Mouse (Mus musculus): Measurements from ENCODE around the gene Nr4a1. TPM values are rescaled to one million over a fixed set of nuclear protein-coding genes. Genes with fewer than 3 reads are reported as not detected.
A peak's percentile ranks its signal among the peaks of the same experiment; 100 is the strongest.

The Nr4a1 gene
- polyA plus RNA-seq, 1 experiment = 6.8 TPM

DNA sequence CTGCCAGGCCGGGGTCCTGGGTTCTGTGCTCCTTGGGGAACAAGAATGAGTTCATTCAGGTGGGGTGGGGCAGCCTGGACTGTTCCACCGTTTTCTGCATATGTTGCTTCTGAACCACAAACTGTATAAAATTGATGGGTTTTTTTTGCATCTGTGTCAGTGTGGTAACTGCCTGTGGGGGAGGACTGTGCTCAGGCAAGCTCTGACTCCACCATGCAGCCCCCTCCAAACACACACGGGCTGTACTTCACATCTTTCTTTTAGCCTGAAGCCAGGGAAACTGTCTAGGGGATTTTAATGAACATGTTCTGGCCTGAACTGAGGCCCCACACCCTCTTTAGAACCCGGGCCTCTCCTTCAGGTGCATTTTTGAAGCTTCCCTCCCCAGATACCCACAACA lies 21.5 kb upstream of the Nr4a1 start:
- H3K36me3 ChIP-seq (replicated peaks; ENCODE audit: low read length) = no peaks in the 10 kb centered on the region
- no peak for TF ChIP-seq FLI1 (IDR thresholded peaks at IDR 0.05; ENCODE audit: low read length)
- peaks cover 32% of the 10 kb centered on the region for H3K4me1 ChIP-seq
- H3K9me3 ChIP-seq = peaks cover 6% of the 10 kb centered on the region; the same call in 1 of the 2 replicates
- H3K27me3 ChIP-seq (replicated peaks) = peaks cover 52% of the 10 kb centered on the region
- H3K4me3 ChIP-seq (replicated peaks) = no peak overlapping the region

DNA sequence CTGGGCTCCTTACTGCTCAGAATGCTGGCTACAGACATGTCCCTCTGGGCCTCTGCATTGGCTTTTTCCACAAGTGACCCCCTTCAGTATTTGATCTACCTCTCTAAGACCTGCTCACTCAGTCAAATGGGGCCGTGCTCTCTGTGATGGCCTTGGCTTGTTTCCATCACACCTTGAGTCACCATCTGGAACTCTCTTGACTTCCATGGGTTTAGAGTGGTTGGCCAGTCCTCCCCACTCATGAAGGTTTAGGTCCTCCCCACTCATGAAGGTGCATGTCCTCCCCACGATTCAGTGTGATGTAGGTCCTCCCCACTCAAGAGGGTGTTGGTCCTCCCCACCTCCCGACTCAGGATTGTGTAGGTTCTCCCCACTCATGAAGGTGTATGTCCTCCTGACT lies 20.9 kb upstream of the Nr4a1 start:
- Histone ChIP-seq H3K27me3 (replicated peaks) (peaks cover 50% of the 10 kb centered on the region), H3K4me1 (peaks cover 32% of the 10 kb centered on the region), H3K4me3 (replicated peaks) (no peak overlapping the region)

DNA sequence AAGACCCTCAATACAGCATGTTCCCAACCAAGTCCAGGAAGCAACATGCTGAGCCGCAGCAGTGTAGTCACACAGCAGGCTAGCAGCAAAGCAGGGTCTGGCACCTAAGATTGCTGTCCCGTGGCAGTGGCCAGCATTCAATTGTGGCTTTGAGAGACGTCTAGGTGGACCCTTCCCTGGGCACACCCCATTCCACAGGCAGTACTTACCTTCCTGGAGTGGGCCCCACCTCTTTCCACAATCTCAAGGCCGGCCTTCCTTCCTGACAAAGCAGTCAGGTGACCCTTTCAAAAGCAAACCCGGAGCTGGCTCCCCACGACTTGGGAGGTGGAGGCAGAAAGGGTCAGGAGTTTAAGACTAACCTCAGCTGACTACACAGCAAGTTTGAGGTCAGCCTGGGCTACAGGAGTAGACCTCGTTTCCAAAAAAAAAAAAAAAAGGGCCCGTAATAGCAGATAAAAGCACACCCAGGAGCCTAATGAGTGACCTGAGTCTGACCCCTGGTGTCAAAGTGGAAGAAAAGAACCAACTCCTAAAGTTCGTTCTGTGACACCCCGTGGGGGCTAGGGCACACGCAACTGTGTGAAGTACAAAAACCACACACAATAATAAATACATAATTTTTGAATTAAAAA lies 20.3 kb upstream of the Nr4a1 start:
- peaks cover 33% of the 10 kb centered on the region for H3K4me1 ChIP-seq
- no peak overlapping the region for H3K4me3 ChIP-seq (replicated peaks)
- no peaks in the 10 kb centered on the region for H3K36me3 ChIP-seq (replicated peaks; ENCODE audit: low read length)
- no peak for TF ChIP-seq GATA1 (IDR thresholded peaks at IDR 0.05; ENCODE audit: borderline replicate concordance, low read length)
- peaks cover 6% of the 10 kb centered on the region; the same call in 1 of the 2 replicates for H3K9me3 ChIP-seq
- H3K27me3 ChIP-seq (replicated peaks) = peaks cover 50% of the 10 kb centered on the region

More for the DNA sequence above, 20.9 kb upstream of the Nr4a1 start:
- H3K36me3 ChIP-seq (replicated peaks; ENCODE audit: low read length) = no peaks in the 10 kb centered on the region
- peaks cover 6% of the 10 kb centered on the region; the same call in 1 of the 2 replicates for H3K9me3 ChIP-seq
- TF ChIP-seq GATA1 (IDR thresholded peaks at IDR 0.05; ENCODE audit: borderline replicate concordance, low read length) = no peak
- TF ChIP-seq FLI1 (IDR thresholded peaks at IDR 0.05; ENCODE audit: low read length) = no peak

DNA sequence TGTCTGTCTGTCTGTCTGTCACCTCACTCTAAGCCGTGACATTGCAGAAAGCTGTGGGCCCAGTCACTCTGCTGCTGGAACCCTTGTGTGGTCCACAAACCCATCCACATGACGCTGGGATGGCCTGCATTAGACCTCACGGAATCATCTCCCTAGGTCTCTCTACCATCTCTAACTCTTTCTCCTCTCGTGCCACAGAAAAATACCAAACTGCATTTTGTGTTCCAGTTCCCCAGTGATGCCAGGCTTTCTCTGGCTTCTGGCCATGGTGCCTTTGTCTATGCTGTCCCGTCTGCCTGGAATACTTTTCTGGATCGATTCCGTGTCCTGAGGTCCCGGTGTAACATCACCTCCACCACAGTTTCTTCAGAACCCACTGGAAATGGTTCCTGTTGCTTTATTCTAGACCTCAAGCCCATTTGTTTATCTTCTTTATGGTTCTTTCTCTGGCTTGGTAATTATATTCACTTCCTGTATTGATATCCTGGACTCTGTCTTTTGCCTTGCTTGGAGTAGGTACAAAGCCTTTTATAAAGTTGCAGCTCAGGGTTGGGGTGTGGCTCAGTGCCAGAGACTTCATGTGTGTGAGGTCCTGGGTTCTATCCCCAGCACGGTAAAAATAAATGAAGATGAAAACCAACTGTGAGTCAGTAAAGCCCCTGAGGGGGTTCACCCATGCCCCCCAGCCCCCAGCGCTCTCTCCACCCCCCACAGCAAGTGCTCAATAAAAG lies 19.3 kb upstream of the Nr4a1 start:
- H3K9me3 ChIP-seq = peaks cover 6% of the 10 kb centered on the region; the same call in 1 of the 2 replicates
- H3K27me3 ChIP-seq (replicated peaks) = peaks cover 47% of the 10 kb centered on the region
- H3K36me3 ChIP-seq (replicated peaks; ENCODE audit: low read length) = no peaks in the 10 kb centered on the region
- peaks cover 41% of the 10 kb centered on the region for H3K4me1 ChIP-seq
- no peak overlapping the region for H3K4me3 ChIP-seq (replicated peaks)
- TF ChIP-seq FLI1 (IDR thresholded peaks at IDR 0.05; ENCODE audit: low read length) (no peak), GATA1 (IDR thresholded peaks at IDR 0.05; ENCODE audit: borderline replicate concordance, low read length) (no peak)

DNA sequence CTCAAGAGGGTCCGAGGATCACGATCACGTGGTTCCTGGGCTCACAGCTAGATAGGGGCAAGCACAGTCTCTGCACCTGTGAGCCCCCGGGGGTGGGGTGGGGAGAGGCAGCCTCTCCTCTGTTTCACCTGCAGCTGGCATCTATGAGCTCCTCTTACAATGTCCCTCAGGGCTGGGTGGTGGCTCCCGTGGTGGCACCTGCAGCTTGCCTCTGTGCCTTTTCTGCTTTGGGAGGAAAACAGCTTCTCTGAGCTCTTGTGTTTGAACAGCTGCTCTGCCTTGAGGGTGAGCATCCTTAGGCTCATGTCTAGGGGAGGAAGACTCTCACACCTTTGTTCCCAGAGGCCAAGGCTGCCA lies 18.7 kb upstream of the Nr4a1 start:
- Histone ChIP-seq H3K36me3 (replicated peaks; ENCODE audit: low read length) (no peaks in the 10 kb centered on the region), H3K4me3 (replicated peaks) (no peak overlapping the region), H3K9me3 (peaks cover 6% of the 10 kb centered on the region; the same call in 1 of the 2 replicates), H3K27me3 (replicated peaks) (peaks cover 44% of the 10 kb centered on the region), H3K4me1 (peaks cover 43% of the 10 kb centered on the region)
- TF ChIP-seq FLI1 (IDR thresholded peaks at IDR 0.05; ENCODE audit: low read length) (no peak), GATA1 (IDR thresholded peaks at IDR 0.05; ENCODE audit: borderline replicate concordance, low read length) (no peak)

DNA sequence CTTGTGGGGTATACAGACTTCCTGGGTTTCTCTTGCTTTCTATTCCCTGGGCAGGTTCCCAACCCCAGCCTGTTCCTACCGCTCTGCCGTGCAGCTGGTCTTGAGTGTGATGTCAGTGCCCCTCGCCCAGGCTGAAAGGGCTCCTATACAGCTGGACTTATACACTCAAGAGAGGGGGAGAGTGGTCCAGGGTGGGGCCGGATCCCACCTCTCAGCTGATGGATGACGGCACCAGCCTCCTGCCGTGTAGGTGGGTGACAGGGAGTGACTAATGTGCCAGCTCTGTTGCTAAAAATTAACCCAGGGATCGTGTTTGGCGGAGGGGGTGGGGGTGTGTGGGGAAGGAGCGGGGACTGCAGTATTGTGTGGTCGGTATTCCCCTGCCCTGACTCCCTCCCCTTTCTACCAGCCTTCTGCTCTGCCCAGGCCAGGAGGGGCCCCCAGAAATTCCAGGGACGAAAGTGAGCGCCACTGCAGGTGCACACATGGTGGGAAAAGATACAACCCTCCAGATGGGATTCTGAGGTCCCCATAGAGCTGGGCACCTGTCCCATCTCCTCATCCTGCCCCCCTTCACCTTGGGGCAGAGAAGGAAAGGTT lies 18.2 kb upstream of the Nr4a1 start:
- H3K9me3 ChIP-seq = peaks cover 6% of the 10 kb centered on the region; the same call in 1 of the 2 replicates
- peaks cover 48% of the 10 kb centered on the region for H3K4me1 ChIP-seq
- H3K36me3 ChIP-seq (replicated peaks; ENCODE audit: low read length) = no peaks in the 10 kb centered on the region
- TF ChIP-seq FLI1 (IDR thresholded peaks at IDR 0.05; ENCODE audit: low read length) (no peak), GATA1 (IDR thresholded peaks at IDR 0.05; ENCODE audit: borderline replicate concordance, low read length) (no peak)
- peaks cover 41% of the 10 kb centered on the region for H3K27me3 ChIP-seq (replicated peaks)
- H3K4me3 ChIP-seq (replicated peaks) = no peak overlapping the region

DNA sequence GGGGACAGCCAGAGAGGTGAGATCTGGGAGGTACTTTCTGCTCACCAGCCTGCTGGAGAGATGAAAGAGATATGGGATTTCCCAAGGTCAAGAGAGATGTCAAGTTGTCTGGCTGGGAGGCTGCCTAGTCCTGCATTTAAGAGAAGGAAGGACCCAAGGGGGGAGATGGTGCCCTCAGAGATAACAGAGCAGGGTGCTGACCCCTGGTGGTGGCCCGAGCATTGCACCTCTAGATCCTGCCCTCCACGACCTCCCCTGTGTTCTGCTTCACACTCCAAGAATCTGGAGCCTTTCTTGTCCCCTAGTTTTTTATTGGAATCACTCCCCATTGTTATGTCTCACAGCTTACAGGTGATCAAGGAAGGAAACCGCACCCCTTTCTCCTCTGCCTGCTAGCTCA lies 17.2 kb upstream of the Nr4a1 start:
- no peak overlapping the region for H3K4me3 ChIP-seq (replicated peaks)
- H3K36me3 ChIP-seq (replicated peaks; ENCODE audit: low read length) = no peaks in the 10 kb centered on the region
- H3K4me1 ChIP-seq = peaks cover 59% of the 10 kb centered on the region
- no peak for TF ChIP-seq FLI1 (IDR thresholded peaks at IDR 0.05; ENCODE audit: low read length)
- TF ChIP-seq GATA1 (IDR thresholded peaks at IDR 0.05; ENCODE audit: borderline replicate concordance, low read length) = no peak
- no peaks in the 10 kb centered on the region for H3K9me3 ChIP-seq
- peaks cover 41% of the 10 kb centered on the region for H3K27me3 ChIP-seq (replicated peaks)

DNA sequence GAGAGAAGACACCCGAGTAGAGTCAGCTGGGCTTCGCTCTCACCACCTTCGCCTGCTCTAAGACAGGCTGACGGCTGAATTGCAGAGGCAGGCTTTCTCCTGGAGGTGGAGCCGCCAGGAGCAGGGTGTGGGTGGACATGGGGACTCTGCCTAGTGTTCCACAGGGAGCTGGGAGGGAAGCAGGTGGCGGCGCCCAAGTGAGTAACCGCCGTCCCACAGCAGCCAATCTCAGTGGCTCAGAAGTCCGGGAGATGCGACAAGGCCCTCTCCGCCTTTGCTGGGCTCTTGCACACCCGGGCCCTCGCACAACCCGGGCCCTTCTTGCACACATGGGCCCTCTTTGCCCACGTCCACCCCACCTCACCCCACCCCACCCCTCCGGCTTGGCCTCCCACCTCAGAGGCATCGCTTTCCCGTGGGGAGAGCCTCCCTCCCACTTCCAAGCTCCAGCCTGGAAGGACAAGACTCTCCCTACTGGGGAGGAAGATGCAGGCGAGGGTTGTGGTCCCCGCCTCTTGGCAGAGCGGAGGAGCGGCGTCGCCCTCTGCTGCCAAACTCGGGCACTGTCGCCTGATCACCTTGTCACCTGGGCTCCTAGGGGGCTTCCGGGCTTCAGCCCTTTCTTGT lies 15.1 kb upstream of the Nr4a1 start:
- peaks cover 28% of the 10 kb centered on the region for H3K27me3 ChIP-seq (replicated peaks)
- no peaks in the 10 kb centered on the region for H3K36me3 ChIP-seq (replicated peaks; ENCODE audit: low read length)
- H3K4me1 ChIP-seq = peaks cover 71% of the 10 kb centered on the region
- TF ChIP-seq GATA1 (IDR thresholded peaks at IDR 0.05; ENCODE audit: borderline replicate concordance, low read length) (no peak), FLI1 (IDR thresholded peaks at IDR 0.05; ENCODE audit: low read length) (no peak)
- H3K9me3 ChIP-seq = no peaks in the 10 kb centered on the region
- H3K4me3 ChIP-seq (replicated peaks) = peak overlapping the region; percentile 23

DNA sequence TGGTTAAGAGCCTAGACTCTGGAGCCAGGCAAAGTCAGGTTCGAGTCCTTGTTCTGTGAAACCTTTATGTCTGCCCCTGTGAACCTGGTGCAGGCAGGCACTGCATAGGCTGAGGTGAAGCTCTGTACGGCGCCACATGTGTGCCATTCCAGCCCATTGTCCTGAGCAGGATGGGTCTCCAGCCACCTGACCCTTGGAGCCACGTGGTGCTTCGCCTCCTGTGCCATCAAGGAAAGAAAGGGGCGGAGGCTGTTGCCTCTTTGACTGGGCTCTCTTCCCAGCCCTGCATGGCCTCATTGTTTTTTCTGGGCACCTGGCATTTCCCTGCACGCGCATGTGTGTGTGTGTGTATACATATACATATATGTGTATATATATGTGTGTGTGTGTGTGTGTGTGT lies 14.2 kb upstream of the Nr4a1 start:
- no peak overlapping the region for H3K4me3 ChIP-seq (replicated peaks)

More for the DNA sequence above, 14.2 kb upstream of the Nr4a1 start:
- no peaks in the 10 kb centered on the region for H3K9me3 ChIP-seq
- H3K4me1 ChIP-seq = peaks cover 73% of the 10 kb centered on the region
- H3K36me3 ChIP-seq (replicated peaks; ENCODE audit: low read length) = no peaks in the 10 kb centered on the region
- peaks cover 28% of the 10 kb centered on the region for H3K27me3 ChIP-seq (replicated peaks)
- TF ChIP-seq GATA1 (IDR thresholded peaks at IDR 0.05; ENCODE audit: borderline replicate concordance, low read length) (no peak), FLI1 (IDR thresholded peaks at IDR 0.05; ENCODE audit: low read length) (no peak)
